21 mouse cellular contexts compared by ENCODE assay signal in the genomic region with DNA sequence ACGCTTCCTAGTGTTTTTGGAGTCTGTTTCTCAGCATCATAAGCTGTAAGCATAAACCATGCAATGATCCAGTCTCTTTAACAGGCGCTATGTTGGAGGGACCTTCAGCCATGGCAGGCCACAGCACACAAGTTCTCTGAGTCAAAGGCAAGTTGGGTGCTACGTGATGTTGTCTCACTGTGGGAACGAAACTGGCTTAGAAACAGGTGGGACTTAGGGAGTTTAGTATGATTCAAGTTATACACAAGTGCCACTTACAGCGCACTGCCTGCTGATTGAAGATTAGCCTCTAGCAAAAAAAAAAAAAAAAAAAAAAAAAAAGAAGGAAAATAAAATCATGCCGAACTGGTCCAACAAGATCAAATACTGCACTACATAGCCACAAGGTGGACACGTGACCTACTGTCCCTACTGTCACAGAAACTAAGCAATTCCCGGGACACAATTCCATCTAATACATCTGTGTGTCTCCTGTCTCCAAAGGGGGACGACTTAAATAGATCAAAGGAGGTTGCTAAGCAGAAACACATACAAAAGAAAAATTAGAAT. TPM values are rescaled to one million over a fixed set of nuclear protein-coding genes. Genes with fewer than 3 reads are reported as not detected.
DNase-seq lines count a peak whose midpoint lies in the region; ATAC-seq and TF ChIP-seq lines count a peak whose summit lies in the region.
"Had no signal": no experiment of that assay in that cellular context is flagged by ENCODE, and none has a peak within 500 bp of the region (broad histone marks: within the 10 kb centered on the region; RNA-seq: fewer than 3 reads in every experiment).

No protein-coding gene starts in this region.

- H3K4me1 ChIP-seq in embryonic facial prominence, embryonic 14.5 days (ENCODE audit: control insufficient read depth, insufficient read depth, low read length) = no peaks in the 10 kb centered on the region
- no peaks in the 10 kb centered on the region for H3K4me1 ChIP-seq in embryonic facial prominence, embryonic 10.5 days
- H3K4me1 ChIP-seq in lung, embryonic 14.5 days (ENCODE audit: insufficient read depth) = no peaks in the 10 kb centered on the region
- H3K4me1 ChIP-seq in stomach, embryonic 14.5 days (ENCODE audit: control insufficient read depth, insufficient read depth, low read length) = no peaks in the 10 kb centered on the region
- H3K4me1 ChIP-seq: heart, embryonic 13.5 days; hindbrain, embryonic 13.5 days had no signal

- no peaks in the 10 kb centered on the region for H3K9me3 ChIP-seq in embryonic facial prominence, embryonic 14.5 days (ENCODE audit: control insufficient read depth, low read length)
- no peaks in the 10 kb centered on the region for H3K9me3 ChIP-seq in embryonic facial prominence, embryonic 10.5 days
- H3K9me3 ChIP-seq in lung, embryonic 14.5 days (ENCODE audit: low read depth, low read length) = no peaks in the 10 kb centered on the region
- H3K9me3 ChIP-seq in stomach, embryonic 14.5 days (ENCODE audit: control insufficient read depth, low read depth, low read length) = no peaks in the 10 kb centered on the region
- H3K9me3 ChIP-seq: forebrain, embryonic 12.5 days; heart, embryonic 13.5 days; hindbrain, embryonic 13.5 days had no signal

- ATAC-seq in embryonic facial prominence, embryonic 14.5 days (ENCODE audit: low read depth) = peak; percentile 51; the same call in 1 of the 2 replicates
- no peak for ATAC-seq in lung, embryonic 14.5 days (ENCODE audit: insufficient read depth)
- ATAC-seq in stomach, embryonic 14.5 days (ENCODE audit: insufficient number of reproducible peaks, insufficient read depth, low FRiP score, low read depth) = peak; percentile 42; the same call in 1 of the 2 replicates
- ATAC-seq: Patski had no signal

- no peak overlapping the region for H3K27ac ChIP-seq in embryonic facial prominence, embryonic 14.5 days (replicated peaks; ENCODE audit: low read depth, low read length)
- H3K27ac ChIP-seq in embryonic facial prominence, embryonic 10.5 days (replicated peaks) = no peak overlapping the region
- H3K27ac ChIP-seq in lung, embryonic 14.5 days (ENCODE audit: low read depth) = no peak overlapping the region
- no peak overlapping the region for H3K27ac ChIP-seq in stomach, embryonic 14.5 days (ENCODE audit: low read length)
- H3K27ac ChIP-seq: forebrain, embryonic 12.5 days; gastrocnemius, adult 2 months; heart, embryonic 13.5 days; hindbrain, embryonic 13.5 days had no signal

- H3K4me2 ChIP-seq in embryonic facial prominence, embryonic 14.5 days (ENCODE audit: low read depth, low read length) = no peak overlapping the region
- H3K4me2 ChIP-seq in lung, embryonic 14.5 days = no peak overlapping the region
- no peak overlapping the region for H3K4me2 ChIP-seq in stomach, embryonic 14.5 days (replicated peaks; ENCODE audit: low read depth, low read length)
- H3K4me2 ChIP-seq: forebrain, embryonic 12.5 days; heart, embryonic 13.5 days; hindbrain, embryonic 13.5 days had no signal

- H3K4me3 ChIP-seq in embryonic facial prominence, embryonic 14.5 days (ENCODE audit: low read depth, low read length) = no peak overlapping the region
- no peak overlapping the region for H3K4me3 ChIP-seq in embryonic facial prominence, embryonic 10.5 days
- no peak overlapping the region for H3K4me3 ChIP-seq in lung, embryonic 14.5 days (ENCODE audit: low read depth, low read length)
- H3K4me3 ChIP-seq in stomach, embryonic 14.5 days (ENCODE audit: low read depth, low read length) = no peak overlapping the region
- H3K4me3 ChIP-seq: forebrain, embryonic 12.5 days; gastrocnemius, adult 2 months; heart, embryonic 13.5 days; hindbrain, embryonic 13.5 days had no signal

- TF ChIP-seq CTCF in lung, embryonic 14.5 days (IDR thresholded peaks at IDR 0.05; ENCODE audit: low read depth) = no peak

- WGBS in embryonic facial prominence, embryonic 14.5 days = 70% methylated on average over 9 of the region's 9 CpGs
- 81% methylated on average over 9 of the region's 9 CpGs for WGBS in embryonic facial prominence, embryonic 10.5 days
- WGBS in lung, embryonic 14.5 days = 63% methylated on average over 9 of the region's 9 CpGs
- 74% methylated on average over 9 of the region's 9 CpGs for WGBS in stomach, embryonic 14.5 days

- peak; percentile 36 for DNase-seq in embryonic facial prominence, embryonic 14.5 days (ENCODE audit: low spot score)
- DNase-seq in embryonic facial prominence, embryonic 10.5 days (ENCODE audit: low spot score) = no peak
- DNase-seq in lung, adult 18-20 months = peak; percentile 9 to 26
- no peak for DNase-seq in lung, postnatal 14 days
- peak; percentile 31 for DNase-seq in lung, embryonic 14.5 days
- no peak for DNase-seq in spleen, postnatal 4 days (ENCODE audit: low spot score in 2 of 2)
- DNase-seq in testis, postnatal 10 days (ENCODE audit: low spot score) = no peak
- DNase-seq: adrenal gland, adult 8-10 months; cerebellum, adult 9-11 months; gastrocnemius, adult 2 months; kidney, adult 11 months; layer of hippocampus, postnatal 36 days; liver; thymus, adult 18-20 months had no signal

- no peak overlapping the region for H3K9ac ChIP-seq in embryonic facial prominence, embryonic 14.5 days (ENCODE audit: low read depth, low read length)
- H3K9ac ChIP-seq in lung, embryonic 14.5 days = no peak overlapping the region
- H3K9ac ChIP-seq in stomach, embryonic 14.5 days (replicated peaks; ENCODE audit: low read depth, low read length) = no peak overlapping the region
- H3K9ac ChIP-seq: forebrain, embryonic 12.5 days; heart, embryonic 13.5 days; hindbrain, embryonic 13.5 days had no signal

- H3K36me3 ChIP-seq in embryonic facial prominence, embryonic 14.5 days (ENCODE audit: control insufficient read depth, insufficient read depth, low read length) = no peaks in the 10 kb centered on the region
- no peaks in the 10 kb centered on the region for H3K36me3 ChIP-seq in embryonic facial prominence, embryonic 10.5 days (replicated peaks)
- no peaks in the 10 kb centered on the region for H3K36me3 ChIP-seq in lung, embryonic 14.5 days (ENCODE audit: insufficient read depth)
- H3K36me3 ChIP-seq in stomach, embryonic 14.5 days (ENCODE audit: control insufficient read depth, insufficient read depth, low read length) = no peaks in the 10 kb centered on the region
- H3K36me3 ChIP-seq: forebrain, embryonic 12.5 days; heart, embryonic 13.5 days; hindbrain, embryonic 13.5 days had no signal

- no peaks in the 10 kb centered on the region for H3K27me3 ChIP-seq in embryonic facial prominence, embryonic 14.5 days (replicated peaks; ENCODE audit: control insufficient read depth, insufficient read depth, low read length)
- H3K27me3 ChIP-seq in embryonic facial prominence, embryonic 10.5 days (replicated peaks; ENCODE audit: low read depth, poor library complexity, severe bottlenecking) = no peaks in the 10 kb centered on the region
- H3K27me3 ChIP-seq in lung, embryonic 14.5 days (ENCODE audit: insufficient read depth, low read length) = no peaks in the 10 kb centered on the region
- no peaks in the 10 kb centered on the region for H3K27me3 ChIP-seq in stomach, embryonic 14.5 days (ENCODE audit: control insufficient read depth, insufficient read depth, low read length)
- H3K27me3 ChIP-seq: forebrain, embryonic 12.5 days; heart, embryonic 13.5 days; hindbrain, embryonic 13.5 days; Patski had no signal

RNA-seq across cellular contexts. Expression of a gene that starts 27.5 kb away (rescaled TPM):
- polyA plus RNA-seq in embryonic facial prominence, embryonic 14.5 days (2014; fragmentation: Nextera tagmentation; extraction: Ambion mirVana) = 2.0 and 9.0 TPM in 2 replicates
- polyA plus RNA-seq in embryonic facial prominence, embryonic 10.5 days (2016; fragmentation: Nextera tagmentation; extraction: Ambion mirVana) = 0.14 and 0.49 TPM in 2 replicates
- 0.29 and 0.31 TPM in 2 replicates for polyA plus RNA-seq in lung, embryonic 14.5 days (2014; fragmentation: Nextera tagmentation; extraction: Ambion mirVana)
- 3.5 and 5.1 TPM in 2 replicates for polyA plus RNA-seq in stomach, embryonic 14.5 days (2014; fragmentation: Nextera tagmentation; extraction: Ambion mirVana)

RNA-seq across cellular contexts. Expression of a gene that starts 31.0 kb away (rescaled TPM):
- polyA plus RNA-seq in embryonic facial prominence, embryonic 14.5 days (2014; fragmentation: Nextera tagmentation; extraction: Ambion mirVana) = not detected in 2 replicates
- polyA plus RNA-seq in embryonic facial prominence, embryonic 10.5 days (2016; fragmentation: Nextera tagmentation; extraction: Ambion mirVana) = not detected in 2 replicates
- not detected in 2 replicates for polyA plus RNA-seq in lung, embryonic 14.5 days (2014; fragmentation: Nextera tagmentation; extraction: Ambion mirVana)
- not detected in 2 replicates for polyA plus RNA-seq in stomach, embryonic 14.5 days (2014; fragmentation: Nextera tagmentation; extraction: Ambion mirVana)
- polyA plus RNA-seq: forebrain, embryonic 12.5 days; gonadal fat pad, adult 2 months; heart, embryonic 13.5 days; hindbrain, embryonic 13.5 days; liver, embryonic 16.5 days had no signal

Comparison
In these comparisons a context has a peak if more than half of its experiments do, and no peak if none do; other contexts are left out.
1. DNase-seq: peak in embryonic facial prominence, embryonic 14.5 days (single experiment), lung, adult 18-20 months (2 of 2) and lung, embryonic 14.5 days (single experiment); none in embryonic facial prominence, embryonic 10.5 days (single experiment), lung, postnatal 14 days (single experiment), spleen, postnatal 4 days (0 of 2) and testis, postnatal 10 days (single experiment).